Mouse (Mus musculus): Measurements from ENCODE around the gene Anapc7. TPM values are rescaled to one million over a fixed set of nuclear protein-coding genes. Genes with fewer than 3 reads are reported as not detected.

Gene Anapc7
- polyA plus RNA-seq, 1 experiment from 2014 or later: 27.4 TPM

GRCm38 (mm10) chr5:122487825-122488224 lies 66.3 kb downstream of the Anapc7 start:
- Histone ChIP-seq H3K27ac (ENCODE audit: low read depth, low read length) (no peak overlapping the region), H3K36me3 (ENCODE audit: control insufficient read depth, insufficient read depth, low read length) (peaks cover 53% of the 10 kb centered on the region), H3K9me3 (ENCODE audit: control insufficient read depth, low read length) (no peaks in the 10 kb centered on the region), H3K27me3 (replicated peaks; ENCODE audit: control insufficient read depth, insufficient read depth, low read length) (no peaks in the 10 kb centered on the region), H3K4me1 (replicated peaks; ENCODE audit: control insufficient read depth, insufficient read depth, low read length) (no peaks in the 10 kb centered on the region), H3K4me2 (no peak overlapping the region), H3K4me3 (ENCODE audit: low read depth, low read length) (no peak overlapping the region), H3K9ac (ENCODE audit: low read depth, low read length) (no peak overlapping the region)
- no peak for ATAC-seq (replicated peaks; ENCODE audit: low FRiP score)
- no peak for DNase-seq (ENCODE audit: low spot score)
- WGBS: 89% methylated on average over 6 of the region's 6 CpGs

DNA sequence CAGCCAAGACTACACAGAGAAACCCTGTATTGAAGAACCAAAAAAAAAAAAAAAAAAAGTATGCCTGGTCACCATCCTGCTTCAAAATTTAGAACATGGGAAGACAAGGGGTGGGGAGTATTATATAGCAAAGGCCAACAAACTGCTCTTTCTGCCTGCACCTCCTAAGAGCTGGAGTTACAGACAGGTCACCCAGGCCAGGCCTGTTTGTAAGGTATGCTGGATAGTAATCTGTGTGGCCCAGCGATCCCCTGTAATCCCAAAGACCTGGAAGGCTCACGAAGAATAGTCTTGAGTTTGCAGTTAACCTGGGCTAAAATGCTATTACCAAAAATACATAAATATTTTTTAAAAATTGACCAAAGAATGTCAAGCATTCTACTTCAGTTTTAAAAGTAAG lies 68.7 kb downstream of the Anapc7 start:
- WGBS: 95% methylated on average over 2 of the region's 2 CpGs
- Histone ChIP-seq H3K4me2 (no peak overlapping the region), H3K9ac (ENCODE audit: low read depth, low read length) (no peak overlapping the region), H3K4me3 (ENCODE audit: low read depth, low read length) (no peak overlapping the region), H3K27ac (ENCODE audit: low read depth, low read length) (no peak overlapping the region), H3K36me3 (ENCODE audit: control insufficient read depth, insufficient read depth, low read length) (peaks cover 50% of the 10 kb centered on the region), H3K9me3 (ENCODE audit: control insufficient read depth, low read length) (no peaks in the 10 kb centered on the region), H3K27me3 (replicated peaks; ENCODE audit: control insufficient read depth, insufficient read depth, low read length) (no peaks in the 10 kb centered on the region), H3K4me1 (replicated peaks; ENCODE audit: control insufficient read depth, insufficient read depth, low read length) (no peaks in the 10 kb centered on the region)
- no peak for DNase-seq (ENCODE audit: low spot score)
- no peak for ATAC-seq (replicated peaks; ENCODE audit: low FRiP score)

DNA sequence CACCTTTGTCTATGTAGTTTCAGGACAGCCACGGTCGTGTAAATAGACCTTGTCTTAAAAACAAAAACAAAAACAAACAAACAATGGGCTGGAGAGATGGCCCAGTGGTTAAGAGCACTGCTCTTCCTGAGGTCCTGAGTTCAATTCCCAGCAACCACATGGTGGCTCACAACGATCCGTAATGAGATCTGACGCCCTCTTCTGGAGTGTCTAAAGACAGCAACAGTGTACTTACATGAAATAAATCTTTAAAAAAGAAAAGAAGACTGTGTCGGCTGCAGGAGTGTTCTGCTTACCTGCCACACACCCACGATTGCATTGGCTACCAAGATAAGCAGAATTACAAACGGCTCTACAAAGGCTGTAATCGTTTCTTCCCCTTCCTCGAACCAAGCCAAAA lies 69.9 kb downstream of the Anapc7 start:
- DNase-seq (ENCODE audit: low spot score): no peak
- Histone ChIP-seq H3K9ac (ENCODE audit: low read depth, low read length) (no peak overlapping the region), H3K27me3 (replicated peaks; ENCODE audit: control insufficient read depth, insufficient read depth, low read length) (no peaks in the 10 kb centered on the region), H3K4me1 (replicated peaks; ENCODE audit: control insufficient read depth, insufficient read depth, low read length) (no peaks in the 10 kb centered on the region), H3K36me3 (ENCODE audit: control insufficient read depth, insufficient read depth, low read length) (peaks cover 50% of the 10 kb centered on the region), H3K4me2 (no peak overlapping the region), H3K9me3 (ENCODE audit: control insufficient read depth, low read length) (no peaks in the 10 kb centered on the region), H3K4me3 (ENCODE audit: low read depth, low read length) (no peak overlapping the region), H3K27ac (ENCODE audit: low read depth, low read length) (no peak overlapping the region)
- 77% methylated on average over 10 of the region's 10 CpGs for WGBS
- ATAC-seq (replicated peaks; ENCODE audit: low FRiP score): no peak

DNA sequence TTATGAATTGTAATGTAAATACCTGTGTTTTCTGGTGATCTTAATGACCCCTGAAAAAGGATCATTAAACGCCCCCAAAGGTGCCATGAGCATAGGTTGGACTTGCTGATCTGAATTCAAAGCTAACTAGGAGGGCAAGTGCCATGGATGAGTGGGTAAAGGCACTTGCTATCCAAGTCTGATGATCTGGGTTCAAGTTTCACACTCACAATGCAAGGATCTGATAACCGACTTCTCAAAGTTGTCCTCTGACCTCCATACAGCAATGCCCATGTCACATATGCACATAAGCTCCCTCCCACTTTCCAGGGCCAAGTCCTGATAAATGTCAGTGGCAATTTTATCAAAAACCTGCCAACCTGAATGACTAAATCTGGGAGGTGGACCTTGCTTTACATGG lies 71.5 kb downstream of the Anapc7 start:
- H3K36me3 ChIP-seq (ENCODE audit: control insufficient read depth, insufficient read depth, low read length): peaks cover 55% of the 10 kb centered on the region
- 81% methylated on average over 2 of the region's 2 CpGs for WGBS

GRCm38 (mm10) chr5:122494449-122494848 lies 73.0 kb downstream of the Anapc7 start:
- no peak overlapping the region for H3K27ac ChIP-seq (ENCODE audit: low read depth, low read length)
- DNase-seq (ENCODE audit: low spot score): no peak
- H3K27me3 ChIP-seq (replicated peaks; ENCODE audit: control insufficient read depth, insufficient read depth, low read length): no peaks in the 10 kb centered on the region
- H3K9me3 ChIP-seq (ENCODE audit: control insufficient read depth, low read length): no peaks in the 10 kb centered on the region
- H3K4me2 ChIP-seq: no peak overlapping the region
- no peak overlapping the region for H3K9ac ChIP-seq (ENCODE audit: low read depth, low read length)
- H3K36me3 ChIP-seq (ENCODE audit: control insufficient read depth, insufficient read depth, low read length): peaks cover 48% of the 10 kb centered on the region
- ATAC-seq (replicated peaks; ENCODE audit: low FRiP score): no peak
- peaks cover 14% of the 10 kb centered on the region for H3K4me1 ChIP-seq (replicated peaks; ENCODE audit: control insufficient read depth, insufficient read depth, low read length)
- WGBS: 77% methylated on average over 1 of the region's 1 CpGs
- H3K4me3 ChIP-seq (ENCODE audit: low read depth, low read length): no peak overlapping the region

More for the DNA sequence above, 71.5 kb downstream of the Anapc7 start:
- DNase-seq (ENCODE audit: low spot score): no peak
- ATAC-seq (replicated peaks; ENCODE audit: low FRiP score): no peak
- peaks cover 5% of the 10 kb centered on the region for H3K4me1 ChIP-seq (replicated peaks; ENCODE audit: control insufficient read depth, insufficient read depth, low read length)
- H3K9ac ChIP-seq (ENCODE audit: low read depth, low read length): no peak overlapping the region
- no peaks in the 10 kb centered on the region for H3K9me3 ChIP-seq (ENCODE audit: control insufficient read depth, low read length)
- no peak overlapping the region for H3K4me2 ChIP-seq
- no peak overlapping the region for H3K4me3 ChIP-seq (ENCODE audit: low read depth, low read length)
- no peaks in the 10 kb centered on the region for H3K27me3 ChIP-seq (replicated peaks; ENCODE audit: control insufficient read depth, insufficient read depth, low read length)
- no peak overlapping the region for H3K27ac ChIP-seq (ENCODE audit: low read depth, low read length)

Other genes with a start within 250 kb of the Anapc7 start
- gene Hvcn1, start 214.9 kb upstream of the Anapc7 start, polyA plus RNA-seq (2014; fragmentation: Nextera tagmentation; extraction: Ambion mirVana): 3.1 and 4.3 TPM in 2 replicates
- gene Tctn1, start 157.2 kb upstream of the Anapc7 start, polyA plus RNA-seq (2014; fragmentation: Nextera tagmentation; extraction: Ambion mirVana): 2.1 and 3.1 TPM in 2 replicates
- gene Pptc7, start 137.3 kb upstream of the Anapc7 start, polyA plus RNA-seq (2014; fragmentation: Nextera tagmentation; extraction: Ambion mirVana): 6.7 and 8.2 TPM in 2 replicates
- 7.0 and 7.9 TPM in 2 replicates for gene Rad9b, start 67.5 kb upstream of the Anapc7 start, polyA plus RNA-seq (2014; fragmentation: Nextera tagmentation; extraction: Ambion mirVana)
- gene Vps29, start 67.3 kb upstream of the Anapc7 start, polyA plus RNA-seq (2014; fragmentation: Nextera tagmentation; extraction: Ambion mirVana): 204 and 211 TPM in 2 replicates
- gene Gpn3, start 49.8 kb upstream of the Anapc7 start, polyA plus RNA-seq (2014; fragmentation: Nextera tagmentation; extraction: Ambion mirVana): 112 and 114 TPM in 2 replicates
- 50.7 and 52.1 TPM in 2 replicates for gene Fam216a, start 49.3 kb upstream of the Anapc7 start, polyA plus RNA-seq (2014; fragmentation: Nextera tagmentation; extraction: Ambion mirVana)
- gene Arpc3, start 29.8 kb upstream of the Anapc7 start, polyA plus RNA-seq (2014; fragmentation: Nextera tagmentation; extraction: Ambion mirVana): 122 and 125 TPM in 2 replicates
- 45.2 and 46.8 TPM in 2 replicates for gene Atp2a2, start 80.5 kb downstream of the Anapc7 start, polyA plus RNA-seq (2014; fragmentation: Nextera tagmentation; extraction: Ambion mirVana)
- gene Ift81, start 192.8 kb downstream of the Anapc7 start, polyA plus RNA-seq (2014; fragmentation: Nextera tagmentation; extraction: Ambion mirVana): 8.9 and 10.9 TPM in 2 replicates
- gene P2rx7, start 222.2 kb downstream of the Anapc7 start, polyA plus RNA-seq (2014; fragmentation: Nextera tagmentation; extraction: Ambion mirVana): 0.47 and 1.3 TPM in 2 replicates